8 mouse cellular contexts compared by ENCODE assay signal in genomic region chr14:21848166-21849154, GRCm38 (mm10). TPM values are rescaled to one million over a fixed set of nuclear protein-coding genes. Genes with fewer than 3 reads are reported as not detected.
A peak's percentile ranks its signal among the peaks of the same experiment; 100 is the strongest.
DNase-seq lines count a peak whose midpoint lies in the region; ATAC-seq and TF ChIP-seq lines count a peak whose summit lies in the region.

Comtd1 (minus strand) TSS chr14:21848977.

- peak within 1 kb of the TSS; percentile 85 for H3K9ac ChIP-seq in heart, embryonic 12.5 days
- peak within 1 kb of the TSS; percentile 66 for H3K9ac ChIP-seq in kidney, postnatal 0 days (ENCODE audit: low read depth, low read length)
- peak within 1 kb of the TSS; percentile 86 for H3K9ac ChIP-seq in liver, embryonic 11.5 days (ENCODE audit: low read depth, low read length)
- peak within 1 kb of the TSS; percentile 53 for H3K9ac ChIP-seq in stomach, embryonic 14.5 days (replicated peaks; ENCODE audit: low read depth, low read length)

- H3K79me3 ChIP-seq in C2C12 (ENCODE audit: low read depth), result peaks cover 2% of the 10 kb centered on the region

- H3ac ChIP-seq in C2C12 (ENCODE audit: control insufficient read depth, insufficient read length, low read depth), result peak within 1 kb of the TSS; percentile 84

- under 1% methylated on average over 51 of the region's 51 CpGs for WGBS in heart, embryonic 12.5 days
- WGBS in kidney, postnatal 0 days, result 1% methylated on average over 51 of the region's 51 CpGs
- WGBS in liver, embryonic 11.5 days, result under 1% methylated on average over 51 of the region's 51 CpGs
- WGBS in stomach, embryonic 14.5 days, result under 1% methylated on average over 51 of the region's 51 CpGs

- TF ChIP-seq POLR2A in brain, embryonic 14.5 days (IDR thresholded peaks at IDR 0.05; ENCODE audit: borderline replicate concordance, extremely low read depth, insufficient read depth, insufficient read length, poor library complexity, severe bottlenecking), result peak; percentile 43; the same call in 1 of the 2 replicates

- peak within 1 kb of the TSS; percentile 98 for H3K4me2 ChIP-seq in heart, embryonic 12.5 days
- H3K4me2 ChIP-seq in kidney, postnatal 0 days (ENCODE audit: low read length), result peak within 1 kb of the TSS; percentile 99
- H3K4me2 ChIP-seq in liver, embryonic 11.5 days, result peak within 1 kb of the TSS; percentile 99
- H3K4me2 ChIP-seq in stomach, embryonic 14.5 days (replicated peaks; ENCODE audit: low read depth, low read length), result peak within 1 kb of the TSS; percentile 100

- H3K27ac ChIP-seq in heart, embryonic 12.5 days (ENCODE audit: poor library complexity, severe bottlenecking), result peak within 1 kb of the TSS; percentile 74
- H3K27ac ChIP-seq in kidney, postnatal 0 days, result peak within 1 kb of the TSS; percentile 71; the same call in 1 of the 2 replicates
- H3K27ac ChIP-seq in liver, embryonic 11.5 days (ENCODE audit: low read depth, low read length), result peak within 1 kb of the TSS; percentile 89
- peak within 1 kb of the TSS; percentile 81 for H3K27ac ChIP-seq in stomach, embryonic 14.5 days (ENCODE audit: low read length)

- H3K4me3 ChIP-seq in C2C12 (ENCODE audit: insufficient read depth, poor library complexity, severe bottlenecking), result peak within 1 kb of the TSS; percentile 72
- peak within 1 kb of the TSS; percentile 74 for H3K4me3 ChIP-seq in erythroblast, embryonic 14.5 days (replicated peaks)
- peak within 1 kb of the TSS; percentile 73 for H3K4me3 ChIP-seq in heart, embryonic 12.5 days
- peak within 1 kb of the TSS; percentile 52 for H3K4me3 ChIP-seq in kidney, postnatal 0 days (replicated peaks; ENCODE audit: low read depth, low read length)
- H3K4me3 ChIP-seq in liver, embryonic 11.5 days (ENCODE audit: low read depth, low read length), result peak within 1 kb of the TSS; percentile 73
- H3K4me3 ChIP-seq in stomach, embryonic 14.5 days (ENCODE audit: low read depth, low read length), result peak within 1 kb of the TSS; percentile 71

- ATAC-seq in heart, embryonic 12.5 days (ENCODE audit: insufficient number of reproducible peaks, low FRiP score), result peak; percentile 94
- ATAC-seq in kidney, postnatal 0 days (replicated peaks; ENCODE audit: low FRiP score, low read depth), result peak; percentile 89
- peak; percentile 91 for ATAC-seq in liver, embryonic 11.5 days (replicated peaks; ENCODE audit: low FRiP score)
- peak; percentile 90 for ATAC-seq in stomach, embryonic 14.5 days (ENCODE audit: insufficient number of reproducible peaks, insufficient read depth, low FRiP score, low read depth)

- peak; percentile 100 for TF ChIP-seq CTCF in C2C12 (IDR thresholded peaks at IDR 0.05; ENCODE audit: control insufficient read depth, insufficient read depth, insufficient read length)
- peak; percentile 100 for TF ChIP-seq CTCF in brain, embryonic 14.5 days (IDR thresholded peaks at IDR 0.05; ENCODE audit: borderline replicate concordance, extremely low read depth, insufficient read depth, insufficient read length)
- TF ChIP-seq CTCF in kidney, postnatal 0 days (IDR thresholded peaks at IDR 0.05; ENCODE audit: low read depth), result peak; percentile 100

- peaks cover 38% of the 10 kb centered on the region for H3K36me3 ChIP-seq in C2C12 (ENCODE audit: control insufficient read depth, insufficient read depth)
- H3K36me3 ChIP-seq in erythroblast, embryonic 14.5 days (ENCODE audit: control insufficient read depth), result peaks cover 43% of the 10 kb centered on the region
- peaks cover 33% of the 10 kb centered on the region for H3K36me3 ChIP-seq in heart, embryonic 12.5 days
- H3K36me3 ChIP-seq in kidney, postnatal 0 days (ENCODE audit: insufficient read depth, low read length), result peaks cover 25% of the 10 kb centered on the region
- H3K36me3 ChIP-seq in liver, embryonic 11.5 days (ENCODE audit: control insufficient read depth, insufficient read depth, low read length), result peaks cover 15% of the 10 kb centered on the region
- H3K36me3 ChIP-seq in stomach, embryonic 14.5 days (ENCODE audit: control insufficient read depth, insufficient read depth, low read length), result peaks cover 28% of the 10 kb centered on the region

- H3K79me2 ChIP-seq in C2C12 (ENCODE audit: control insufficient read depth, insufficient read depth), result no peaks in the 10 kb centered on the region

- peak; percentile 96 for DNase-seq in brain, embryonic 14.5 days (ENCODE audit: low read depth)
- peak; percentile 95 for DNase-seq in kidney, postnatal 0 days (ENCODE audit: low spot score)
- peak; percentile 92 for DNase-seq in liver, embryonic 11.5 days (ENCODE audit: low spot score)
- peak; percentile 96 for DNase-seq in naive thymus-derived CD4-positive, alpha-beta T cell, adult 2 months (ENCODE audit: low read depth)

- H3K27me3 ChIP-seq in C2C12 (ENCODE audit: control insufficient read depth, insufficient read depth, insufficient read length), result no peaks in the 10 kb centered on the region
- H3K27me3 ChIP-seq in erythroblast, embryonic 14.5 days (ENCODE audit: control insufficient read depth), result no peaks in the 10 kb centered on the region
- H3K27me3 ChIP-seq in heart, embryonic 12.5 days (replicated peaks), result no peaks in the 10 kb centered on the region
- H3K27me3 ChIP-seq in kidney, postnatal 0 days (ENCODE audit: insufficient read depth, low read length), result no peaks in the 10 kb centered on the region
- H3K27me3 ChIP-seq in liver, embryonic 11.5 days (replicated peaks; ENCODE audit: control insufficient read depth, insufficient read depth, low read length), result no peaks in the 10 kb centered on the region
- no peaks in the 10 kb centered on the region for H3K27me3 ChIP-seq in stomach, embryonic 14.5 days (ENCODE audit: control insufficient read depth, insufficient read depth, low read length)

- H3K4me1 ChIP-seq in erythroblast, embryonic 14.5 days (ENCODE audit: control insufficient read depth), result peaks cover 88% of the 10 kb centered on the region
- H3K4me1 ChIP-seq in heart, embryonic 12.5 days (replicated peaks), result peaks cover 64% of the 10 kb centered on the region
- peaks cover 14% of the 10 kb centered on the region; the same call in 1 of the 2 replicates for H3K4me1 ChIP-seq in kidney, postnatal 0 days (replicated peaks; ENCODE audit: insufficient read depth, low read length)
- peaks cover 53% of the 10 kb centered on the region for H3K4me1 ChIP-seq in liver, embryonic 11.5 days (replicated peaks; ENCODE audit: control insufficient read depth, insufficient read depth, low read length)
- peaks cover 12% of the 10 kb centered on the region; the same call in 1 of the 2 replicates for H3K4me1 ChIP-seq in stomach, embryonic 14.5 days (ENCODE audit: control insufficient read depth, insufficient read depth, low read length)

- H3K9me3 ChIP-seq in erythroblast, embryonic 14.5 days (ENCODE audit: control insufficient read depth, low read length), result no peaks in the 10 kb centered on the region
- no peaks in the 10 kb centered on the region for H3K9me3 ChIP-seq in heart, embryonic 12.5 days (replicated peaks)
- H3K9me3 ChIP-seq in kidney, postnatal 0 days (replicated peaks; ENCODE audit: low read length), result no peaks in the 10 kb centered on the region
- H3K9me3 ChIP-seq in liver, embryonic 11.5 days (ENCODE audit: control insufficient read depth, low read length), result no peaks in the 10 kb centered on the region
- no peaks in the 10 kb centered on the region for H3K9me3 ChIP-seq in stomach, embryonic 14.5 days (ENCODE audit: control insufficient read depth, low read depth, low read length)

TF ChIP-seq in C2C12, 6 proteins besides CTCF, POLR2A, EP300 and RAD21:
- TF ChIP-seq CEBPB (IDR thresholded peaks at IDR 0.05; ENCODE audit: low read depth) (no peak), MYOG (IDR thresholded peaks at IDR 0.05; ENCODE audit: control insufficient read depth, extremely low read depth, insufficient read length) (no peak), FOSL1 (IDR thresholded peaks at IDR 0.05; ENCODE audit: insufficient read depth, low read length, poor library complexity, severe bottlenecking) (no peak), MAX (IDR thresholded peaks at IDR 0.05) (peak; percentile 69), USF1 (IDR thresholded peaks at IDR 0.05; ENCODE audit: low read depth) (peak; percentile 90), MYOD1 (IDR thresholded peaks at IDR 0.05; ENCODE audit: control insufficient read depth, insufficient read length, low read depth) (peak; percentile 11)

RNA-seq across cellular contexts. Expression of gene Comtd1, which starts in this region (rescaled TPM):
- 45.5 TPM for polyA plus RNA-seq in C2C12 (2012; fragmentation: generic; extraction: Trizol)
- polyA plus RNA-seq in brain, embryonic 14.5 days (2012; rRNA removed), result 24.4 and 26.9 TPM in 2 replicates
- 0.85 and 1.1 TPM in 2 replicates for polyA plus RNA-seq in erythroblast, embryonic 14.5 days (2012)
- 40.8 and 43.5 TPM in 2 replicates for polyA plus RNA-seq in heart, embryonic 12.5 days (2016; fragmentation: Nextera tagmentation; extraction: Ambion mirVana)
- polyA plus RNA-seq in kidney, postnatal 0 days (2015; fragmentation: Nextera tagmentation; extraction: Ambion mirVana), result 36.7 and 43.6 TPM in 2 replicates
- 54.4 and 59.0 TPM in 2 replicates for polyA plus RNA-seq in liver, embryonic 11.5 days (2014; fragmentation: Nextera tagmentation; extraction: Ambion mirVana)
- polyA plus RNA-seq in stomach, embryonic 14.5 days (2014; fragmentation: Nextera tagmentation; extraction: Ambion mirVana), result 25.8 and 29.8 TPM in 2 replicates

Comparison
In these comparisons a context has a peak if more than half of its experiments do, and no peak if none do; other contexts are left out.
1. Peak in every context shown above with its lines: DNase-seq, ATAC-seq, H3K4me3 ChIP-seq and H3K27ac ChIP-seq.
2. RNA of gene Comtd1 (polyA plus RNA-seq): 54.4 to 59.0 TPM in liver, embryonic 11.5 days, 45.5 TPM in C2C12 (single experiment), 40.8 to 43.5 TPM in heart, embryonic 12.5 days, 36.7 to 43.6 TPM in kidney, postnatal 0 days, 25.8 to 29.8 TPM in stomach, embryonic 14.5 days and 24.4 to 26.9 TPM in brain, embryonic 14.5 days; 0.85 to 1.1 TPM in erythroblast, embryonic 14.5 days; every median in the first group is over 10 times any median in the second.